Mouse (Mus musculus) olfactory bulb, adult 2 months (tissue): ENCODE data around the gene Atp6v1e1.

Experiments
- CTCF ChIP-seq: fragments of 200-500 bp; IDR thresholded peaks from 2 replicates; pipeline ENCODE4 v1.5.1; 2012; ENCODE audit warnings: low read depth, mild to moderate bottlenecking, low read length, moderate library complexity; ENCODE audit not compliant: insufficient read depth
- POLR2A ChIP-seq: fragments of 200-500 bp; IDR thresholded peaks from 2 replicates; pipeline ENCODE4 v1.6.1; 2012; ENCODE audit warnings: mild to moderate bottlenecking, low read depth, low read length, moderate library complexity; ENCODE audit not compliant: insufficient read depth

DNA sequence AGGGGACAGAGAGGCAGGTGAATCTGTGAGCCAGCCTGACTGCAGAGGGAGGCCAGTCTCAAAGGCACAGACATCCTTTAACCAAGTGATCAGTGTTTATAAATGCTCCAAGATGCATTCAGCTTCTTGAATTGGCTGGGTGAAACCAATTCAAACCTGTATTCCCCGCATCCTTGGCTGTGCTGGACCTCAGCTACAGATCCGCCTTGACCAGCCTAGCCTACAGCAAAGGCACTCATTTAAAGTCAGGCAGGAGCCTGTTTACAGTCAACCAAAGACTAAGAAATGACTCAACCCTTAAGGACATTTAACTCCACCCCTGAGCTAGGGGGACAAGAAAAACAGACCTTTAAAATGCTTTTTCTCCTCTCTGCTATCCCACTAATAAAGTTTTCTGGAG lies 3.3 kb downstream of the Atp6v1e1 start:
- TF ChIP-seq CTCF: no peak
- no peak for TF ChIP-seq POLR2A
